Mouse (Mus musculus): Measurements from ENCODE around the gene Abcb1b.
"Not testable (repeated sequence)": the region's sequence is repeated elsewhere in the genome, so short reads cannot be mapped to it uniquely, and the experiment has no call there.

Abcb1b gene

DNA sequence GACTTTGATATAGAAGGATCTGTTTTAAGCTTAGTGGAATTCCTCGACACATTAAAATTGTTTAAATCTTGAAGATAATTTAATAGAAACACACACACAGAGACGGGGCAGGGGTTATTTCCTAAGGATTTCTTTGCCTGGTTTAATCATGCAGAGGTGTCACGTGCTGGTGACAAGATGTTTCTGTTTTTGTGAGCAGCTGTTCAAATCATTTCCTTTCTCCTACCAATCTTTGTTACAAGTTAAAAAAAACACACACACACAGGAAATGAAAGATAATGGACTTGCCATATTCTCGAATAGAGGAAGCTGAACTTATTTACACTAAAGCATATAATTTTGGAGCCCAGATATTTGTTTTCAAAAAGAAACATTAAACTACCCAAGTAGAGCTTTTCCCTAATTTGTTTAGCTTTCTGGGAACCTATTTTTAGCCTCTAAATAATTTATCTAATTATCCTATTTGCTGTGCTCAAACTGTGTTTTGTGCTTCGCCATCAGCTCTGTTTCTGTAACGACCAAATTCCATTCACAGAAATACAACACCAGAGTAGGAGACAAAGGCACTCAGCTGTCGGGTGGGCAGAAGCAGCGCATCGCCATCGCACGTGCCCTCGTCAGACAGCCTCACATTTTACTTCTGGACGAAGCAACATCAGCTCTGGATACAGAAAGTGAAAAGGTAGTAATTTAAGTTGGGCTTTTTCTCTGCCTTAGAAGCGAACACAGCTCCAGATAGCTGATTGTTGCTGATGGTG is 65.8 kb downstream of the Abcb1b start:
- DNase-seq (ENCODE audit: low spot score) = no peak

DNA sequence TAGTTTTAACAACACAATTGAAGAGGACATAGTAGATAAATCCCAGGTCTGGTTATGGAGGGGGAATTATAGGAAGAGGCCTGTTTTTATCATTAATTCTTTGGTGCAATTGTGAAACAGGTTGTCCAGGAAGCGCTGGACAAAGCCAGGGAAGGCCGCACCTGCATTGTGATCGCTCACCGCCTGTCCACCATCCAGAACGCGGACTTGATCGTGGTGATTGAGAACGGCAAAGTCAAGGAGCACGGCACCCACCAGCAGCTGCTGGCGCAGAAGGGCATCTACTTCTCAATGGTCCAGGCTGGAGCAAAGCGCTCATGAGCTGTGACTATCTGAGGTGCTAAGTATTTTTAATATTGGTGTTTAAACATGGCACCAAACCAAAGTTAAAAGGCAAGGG is 67.7 kb downstream of the Abcb1b start:
- not testable (repeated sequence) for DNase-seq (ENCODE audit: low spot score)

DNA sequence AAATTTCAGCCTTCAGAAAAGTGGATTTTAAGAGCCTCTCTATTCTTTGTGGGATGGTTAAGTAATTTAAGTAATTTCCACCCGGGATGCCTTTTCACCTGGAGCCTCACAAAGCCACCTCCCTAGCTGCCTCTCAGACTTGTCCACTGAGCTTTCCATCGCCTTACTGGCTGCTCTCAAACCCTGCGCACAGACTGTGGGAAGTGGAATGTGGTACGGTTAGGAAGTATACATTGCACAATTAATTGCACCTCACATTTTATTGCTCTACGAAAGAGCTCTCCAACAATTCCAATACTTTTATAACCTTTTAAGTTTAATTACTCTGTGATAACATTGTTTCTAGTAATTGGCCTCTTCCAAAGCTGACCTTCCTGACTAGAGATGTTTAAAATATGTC is 68.4 kb downstream of the Abcb1b start:
- DNase-seq (ENCODE audit: low spot score) = no peak

DNA sequence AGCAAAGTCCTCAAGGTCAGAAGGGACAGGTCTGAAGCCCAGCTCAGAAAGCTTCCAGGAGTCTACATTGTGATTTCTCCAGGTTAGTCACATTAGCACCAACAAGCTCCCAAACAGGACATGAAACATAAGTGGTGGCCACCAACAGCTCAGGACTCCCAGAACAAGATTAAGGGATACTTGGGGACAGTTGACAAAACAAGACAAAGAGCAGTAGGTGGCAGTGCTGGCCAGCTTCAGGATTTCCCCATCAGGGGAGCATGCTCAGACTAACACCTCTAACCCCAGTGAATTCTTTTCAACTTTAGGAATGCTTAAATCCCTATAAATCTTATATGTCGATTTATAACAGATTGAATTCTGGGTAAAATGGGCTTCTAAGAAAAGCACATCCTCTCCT is 70.1 kb downstream of the Abcb1b start:
- peak; percentile 22 for DNase-seq (ENCODE audit: low spot score)

DNA sequence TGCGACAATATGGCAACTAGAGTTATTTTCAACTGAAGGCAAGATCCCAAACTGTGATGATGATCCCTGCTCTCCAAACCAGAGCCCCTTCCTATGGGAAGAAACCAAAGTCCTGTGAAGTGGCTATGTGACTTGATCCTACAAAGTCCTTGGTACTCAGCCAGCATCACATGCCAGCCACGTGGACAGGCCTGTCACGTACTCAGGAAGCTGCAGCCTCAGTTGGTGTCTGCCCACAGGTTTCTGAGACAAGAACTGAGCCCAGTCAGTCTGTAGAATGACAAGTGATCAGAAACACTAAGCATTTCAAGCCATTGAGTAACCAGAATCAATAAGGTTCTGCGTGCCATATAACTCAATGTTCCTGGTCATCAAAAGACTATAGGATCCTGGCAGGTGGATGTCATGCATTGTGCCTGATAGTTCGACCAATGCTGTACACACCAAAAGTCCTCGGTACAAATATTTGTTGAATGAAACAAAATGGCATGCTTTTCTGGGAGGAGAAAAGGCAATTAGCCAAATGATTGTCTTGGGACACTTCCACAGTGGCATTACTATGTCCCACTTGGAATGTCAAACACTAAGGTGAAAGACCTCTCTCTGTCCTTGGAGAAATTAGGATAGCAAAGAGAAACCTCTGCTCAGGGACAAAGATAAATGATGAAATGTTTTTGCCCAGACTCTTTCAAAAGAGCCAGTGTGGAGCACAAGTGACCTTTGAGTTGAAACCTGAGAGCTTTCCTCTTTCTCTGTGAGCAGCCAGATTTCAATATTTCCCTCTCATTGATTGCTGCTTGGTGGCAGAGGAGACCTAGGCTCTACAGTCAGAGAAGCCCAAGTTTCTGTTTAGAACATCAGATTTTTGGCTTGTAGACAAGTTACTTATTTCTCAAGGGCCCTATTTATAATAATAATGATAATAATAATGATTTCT is 75.3 kb downstream of the Abcb1b start:
- DNase-seq (ENCODE audit: low spot score) = no peak

DNA sequence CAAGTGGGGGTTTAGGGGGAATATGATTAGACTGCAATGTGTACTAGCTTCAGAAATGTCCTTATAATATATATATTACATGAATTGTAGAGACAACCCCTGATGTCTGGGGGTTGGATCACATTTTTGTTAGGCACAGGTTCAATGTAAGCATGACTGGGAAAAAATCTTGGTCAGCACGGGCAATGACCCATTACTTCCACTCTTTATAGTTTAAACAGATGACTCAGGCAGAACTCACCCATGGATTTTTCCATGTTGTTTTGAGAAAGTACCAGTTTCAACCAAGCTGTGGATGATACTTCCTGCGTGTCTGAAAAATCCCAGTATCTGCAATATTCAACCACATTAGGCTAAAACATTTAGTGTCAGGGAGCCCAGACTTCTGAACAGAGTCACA is 79.1 kb downstream of the Abcb1b start:
- no peak for DNase-seq (ENCODE audit: low spot score)

DNA sequence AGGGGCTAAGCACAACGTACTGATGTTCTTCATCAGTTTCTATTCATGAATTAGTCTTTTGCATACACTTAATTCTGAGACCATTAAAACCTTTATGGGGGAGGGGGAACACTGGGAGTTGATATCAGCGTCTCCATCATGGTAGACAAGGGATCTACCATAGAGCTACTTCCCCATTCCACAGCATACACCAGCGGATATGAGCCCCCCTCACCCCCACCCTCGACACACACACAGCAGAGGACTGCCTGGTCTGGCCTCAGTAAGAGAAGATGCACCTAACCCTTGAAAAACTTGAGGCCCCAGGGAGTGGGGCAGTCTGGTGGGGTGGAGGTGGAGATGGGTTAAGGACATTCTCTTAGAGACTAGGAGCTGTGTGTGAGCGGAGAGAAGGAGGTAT is 79.9 kb downstream of the Abcb1b start:
- DNase-seq (ENCODE audit: low spot score) = no peak

DNA sequence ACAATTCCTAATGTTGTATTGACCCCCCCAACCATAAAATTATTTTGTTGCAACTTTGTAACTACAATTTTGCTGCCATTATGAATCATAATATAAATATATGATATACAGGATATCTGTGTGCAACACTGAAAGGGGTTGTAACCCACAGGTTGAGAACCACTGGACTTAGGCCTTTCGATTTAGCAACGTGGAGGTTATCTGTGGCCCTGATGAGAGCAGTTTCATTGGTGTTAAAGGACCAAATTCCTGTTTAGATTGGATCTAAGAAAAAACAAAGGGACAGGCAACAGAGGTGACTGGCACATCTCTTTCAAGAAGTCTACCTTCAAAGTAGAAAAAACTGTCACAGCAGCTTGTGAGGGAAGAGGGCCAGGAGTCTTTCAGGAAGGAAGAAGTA is 87.9 kb downstream of the Abcb1b start:
- DNase-seq (ENCODE audit: low spot score) = no peak

DNA sequence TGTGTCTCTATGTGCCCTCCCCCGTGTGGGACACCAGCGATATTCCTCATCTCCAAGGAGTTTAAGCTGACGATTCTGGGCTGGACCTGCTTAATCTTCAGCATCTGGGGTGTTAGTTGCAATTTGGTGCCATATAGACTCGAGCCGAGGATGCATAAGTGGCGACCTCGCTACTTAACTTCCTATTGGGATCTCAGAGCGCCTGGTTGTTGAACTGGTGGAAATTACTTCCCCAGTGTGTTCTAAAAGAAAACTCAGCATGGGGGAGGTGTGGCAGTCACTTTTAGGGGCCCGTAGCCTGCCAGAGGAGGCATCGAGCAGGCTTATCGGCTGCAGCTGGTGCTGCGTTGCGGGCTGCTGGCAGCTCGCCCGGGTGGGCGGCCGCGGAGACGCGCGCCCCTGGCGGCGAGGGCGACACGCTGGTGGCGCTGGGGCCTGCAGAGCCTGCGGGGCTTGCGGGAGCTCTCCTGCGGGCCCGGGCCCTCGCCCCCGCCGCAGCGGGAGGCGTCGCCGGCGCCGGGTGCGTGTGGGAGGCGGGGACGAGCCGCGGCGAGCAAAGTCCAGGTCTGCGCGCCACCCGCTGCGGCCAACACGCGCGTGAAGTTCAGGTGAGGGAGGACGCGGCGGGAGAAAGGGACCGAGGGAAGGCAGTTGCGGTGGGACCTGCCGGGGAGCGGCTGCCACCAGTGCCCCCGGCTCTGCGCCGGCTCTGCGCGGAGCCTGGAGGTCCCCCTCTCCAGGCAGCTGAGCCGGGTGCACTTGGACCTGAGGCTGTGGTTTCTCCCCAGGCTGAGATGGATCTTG is 95.6 kb downstream of the Abcb1b start, which contains the start of gene Abcb4:
Abcb4 (plus strand) TSS at position 418 of the 804 bp plus-strand sequence.
- peak; percentile 49 for DNase-seq (ENCODE audit: low spot score)

DNA sequence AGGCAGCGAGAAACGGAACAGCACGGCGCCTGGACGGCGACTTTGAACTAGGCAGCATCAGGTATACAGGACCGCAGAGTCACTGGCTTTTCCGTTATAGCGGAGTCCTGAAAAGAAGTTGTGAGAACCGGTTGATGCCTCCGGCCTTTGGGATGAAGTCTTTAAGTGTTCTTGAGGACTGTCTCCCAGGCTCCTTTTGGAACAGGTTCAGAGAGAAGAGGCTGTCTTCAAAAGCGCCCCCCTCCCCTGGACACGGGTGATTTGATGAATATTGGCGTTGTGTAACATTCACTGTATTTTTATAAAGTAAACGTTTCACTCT is 96.1 kb downstream of the Abcb1b start:
- no peak for DNase-seq (ENCODE audit: low spot score)

DNA sequence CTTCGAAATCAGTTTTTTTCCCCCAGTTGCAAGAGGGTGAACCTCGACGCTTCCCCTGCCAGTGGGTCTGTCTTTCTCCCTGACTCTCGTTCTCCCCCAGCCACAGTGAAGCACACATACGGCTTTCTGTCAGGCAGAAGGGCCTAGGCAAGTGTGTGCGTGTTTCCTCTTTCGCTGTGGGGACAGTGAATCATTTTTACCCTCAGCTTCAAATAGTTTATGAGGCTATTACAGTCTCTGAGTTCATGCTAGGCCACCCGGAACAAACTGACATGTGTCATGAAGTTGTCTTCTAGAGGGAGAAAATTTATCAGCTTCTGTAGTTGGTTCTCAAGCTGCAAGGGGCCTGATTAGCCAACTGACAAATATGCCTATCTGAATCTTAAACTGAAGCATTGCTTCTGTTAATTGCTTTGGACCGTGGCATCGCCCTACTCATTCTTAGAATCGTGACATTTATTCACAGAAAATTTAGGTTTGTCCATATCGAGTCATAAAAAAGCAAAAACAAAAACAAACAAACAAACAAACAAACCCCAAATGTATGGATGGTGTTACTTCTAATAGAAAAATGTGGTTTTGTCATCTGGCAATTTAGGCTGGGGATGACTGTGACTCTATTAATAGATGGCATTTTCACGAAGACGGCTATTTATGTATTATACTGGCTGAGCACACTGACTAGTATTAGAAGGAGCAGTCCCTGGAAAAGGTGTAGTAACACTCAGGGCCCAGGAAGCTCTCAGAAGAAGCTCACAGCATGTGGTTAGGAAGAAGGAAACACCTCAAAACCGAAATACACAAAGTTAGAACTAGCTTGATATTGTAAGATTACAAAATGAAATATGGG is 96.9 kb downstream of the Abcb1b start:
- DNase-seq (ENCODE audit: low spot score) = no peak

DNA sequence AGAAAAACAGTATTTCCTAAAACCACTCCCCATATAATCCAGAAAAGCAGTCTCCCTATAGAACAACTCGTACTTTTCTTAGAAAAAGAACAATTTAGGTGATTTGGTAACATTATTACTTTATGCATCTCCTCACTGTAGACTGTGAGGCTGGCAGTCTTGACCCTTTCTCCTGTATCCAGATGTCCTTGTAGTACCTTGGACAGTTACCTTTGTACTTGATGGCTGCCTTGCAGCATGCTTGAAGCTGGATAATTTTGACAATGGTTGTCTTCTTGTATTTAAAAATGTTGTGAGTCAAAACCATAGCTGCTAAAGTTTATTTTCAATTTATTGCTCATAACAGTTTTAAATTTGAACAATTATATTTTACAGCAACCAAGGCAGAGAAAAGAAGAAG is 98.3 kb downstream of the Abcb1b start:
- no peak for DNase-seq (ENCODE audit: low spot score)

DNA sequence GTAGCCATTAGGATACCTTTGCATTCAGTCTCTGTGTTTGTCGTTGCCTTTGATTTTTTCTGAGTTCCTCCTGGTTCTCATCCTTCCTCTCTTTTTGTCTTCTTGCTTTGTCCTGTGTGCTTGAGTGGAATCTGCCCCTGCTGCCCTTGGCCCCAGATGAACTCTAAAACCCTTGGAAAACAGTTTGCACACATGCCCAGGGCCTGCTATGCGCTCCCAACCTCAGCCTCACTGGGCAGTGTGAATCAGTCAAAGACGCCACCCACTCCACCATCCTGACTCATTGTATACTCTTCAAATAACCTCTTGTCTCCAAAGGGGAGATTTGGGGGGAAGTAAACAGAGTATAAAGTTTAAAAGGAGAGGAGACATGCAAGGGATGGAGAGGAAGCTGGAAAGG is 100.3 kb downstream of the Abcb1b start:
- DNase-seq (ENCODE audit: low spot score) = no peak

DNA sequence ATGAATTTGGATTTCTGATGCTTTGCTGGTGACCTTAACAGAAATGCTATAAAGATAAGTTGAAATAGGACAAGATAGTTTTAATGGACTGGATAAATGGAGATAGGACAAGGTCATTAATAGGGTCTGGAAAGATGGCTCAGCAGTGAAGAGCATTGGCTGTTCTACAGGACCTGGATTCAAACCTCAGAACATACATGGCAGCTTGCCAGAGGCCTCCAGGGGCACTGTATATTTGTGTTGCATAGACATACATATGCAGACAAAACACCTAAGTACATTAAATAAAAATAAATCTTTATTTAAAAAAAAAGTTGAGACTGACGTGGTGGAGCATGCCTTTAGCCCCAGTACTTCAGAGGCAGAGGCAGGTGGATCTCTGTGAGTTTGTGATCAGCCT is 103.1 kb downstream of the Abcb1b start:
- DNase-seq (ENCODE audit: low spot score) = no peak

DNA sequence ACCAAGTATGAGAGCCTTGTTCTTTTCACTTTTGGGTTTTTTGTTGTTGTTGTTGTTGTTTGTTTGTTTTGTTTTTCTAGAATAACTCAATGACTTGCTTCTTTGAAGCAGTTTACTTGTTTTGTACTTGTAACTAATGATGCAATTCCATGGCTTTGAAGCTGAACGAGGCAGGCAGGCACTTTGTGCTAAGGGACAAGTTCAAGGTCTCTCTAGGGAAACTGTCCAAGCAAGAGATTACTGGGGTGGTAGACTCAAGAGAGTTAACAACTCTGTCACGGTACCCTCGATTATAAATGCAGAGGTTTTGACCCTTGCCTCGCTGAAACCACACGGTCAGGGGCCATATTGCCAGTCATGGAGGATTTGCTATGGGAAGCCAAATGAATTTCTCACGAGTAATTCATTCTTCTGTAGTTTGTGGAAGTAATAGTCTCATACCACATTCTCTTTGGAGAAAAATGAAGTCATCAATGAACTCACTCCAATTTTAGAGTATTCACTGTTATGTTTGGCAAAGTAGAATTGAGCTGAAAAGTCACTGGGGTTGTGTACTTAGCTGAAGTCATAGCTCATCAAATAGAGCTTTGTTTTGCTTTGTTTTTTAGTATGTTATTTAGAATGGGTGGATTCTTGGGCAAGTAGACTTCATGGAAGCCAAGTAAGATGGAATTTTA is 104.3 kb downstream of the Abcb1b start:
- DNase-seq (ENCODE audit: low spot score) = no peak

DNA sequence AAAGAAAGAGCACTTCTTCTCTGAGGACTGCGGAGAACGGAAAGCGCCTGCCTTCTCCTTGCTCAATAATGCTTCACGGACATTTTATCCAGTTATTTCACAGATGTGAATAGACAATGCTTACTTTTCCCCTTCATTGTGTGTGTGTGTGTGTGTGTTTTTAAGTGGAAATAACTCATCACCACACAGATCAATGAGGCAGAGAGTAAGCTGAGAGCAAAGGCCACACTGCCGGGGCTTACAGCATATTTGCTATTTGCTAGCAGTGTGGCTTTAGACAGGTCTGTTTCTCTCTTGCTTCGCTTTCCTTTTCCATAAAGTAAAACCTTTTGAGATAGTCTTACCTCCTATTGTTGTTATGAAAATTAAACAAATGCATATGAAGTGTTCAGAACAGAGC is 106.6 kb downstream of the Abcb1b start:
- DNase-seq (ENCODE audit: low spot score) = no peak

DNA sequence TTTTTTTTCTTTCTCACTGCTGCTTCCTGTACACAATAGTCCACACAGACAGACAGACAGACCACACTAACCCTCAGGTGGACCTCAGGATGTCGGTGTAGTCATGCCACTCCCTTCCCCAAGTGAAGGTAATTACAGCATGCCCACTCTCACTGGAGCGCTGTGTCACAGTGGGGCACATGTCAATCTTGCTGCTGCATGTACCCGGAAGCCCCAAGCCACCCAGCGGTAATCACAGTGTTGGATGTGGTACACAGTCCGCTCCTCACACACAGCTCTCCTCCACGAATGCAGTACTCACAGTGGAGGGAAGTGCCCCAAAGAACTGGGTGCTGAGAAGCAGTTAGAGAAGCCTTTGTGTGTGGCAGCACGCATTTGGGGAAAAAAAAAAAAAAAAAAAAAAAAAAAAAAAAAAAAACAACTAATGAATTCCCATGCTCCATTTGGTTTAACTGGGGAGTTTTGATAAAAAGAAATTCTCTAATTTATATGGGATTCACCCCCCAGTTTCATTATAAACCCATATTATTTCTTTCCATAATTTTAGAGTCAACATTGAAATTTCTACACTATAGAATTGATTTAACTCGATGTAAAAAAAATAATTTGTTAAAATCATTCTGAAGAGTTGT is 113.7 kb downstream of the Abcb1b start:
- no peak for DNase-seq (ENCODE audit: low spot score)

All from yolk sac, embryonic 10.5 days (tissue).